In the genomic region with DNA sequence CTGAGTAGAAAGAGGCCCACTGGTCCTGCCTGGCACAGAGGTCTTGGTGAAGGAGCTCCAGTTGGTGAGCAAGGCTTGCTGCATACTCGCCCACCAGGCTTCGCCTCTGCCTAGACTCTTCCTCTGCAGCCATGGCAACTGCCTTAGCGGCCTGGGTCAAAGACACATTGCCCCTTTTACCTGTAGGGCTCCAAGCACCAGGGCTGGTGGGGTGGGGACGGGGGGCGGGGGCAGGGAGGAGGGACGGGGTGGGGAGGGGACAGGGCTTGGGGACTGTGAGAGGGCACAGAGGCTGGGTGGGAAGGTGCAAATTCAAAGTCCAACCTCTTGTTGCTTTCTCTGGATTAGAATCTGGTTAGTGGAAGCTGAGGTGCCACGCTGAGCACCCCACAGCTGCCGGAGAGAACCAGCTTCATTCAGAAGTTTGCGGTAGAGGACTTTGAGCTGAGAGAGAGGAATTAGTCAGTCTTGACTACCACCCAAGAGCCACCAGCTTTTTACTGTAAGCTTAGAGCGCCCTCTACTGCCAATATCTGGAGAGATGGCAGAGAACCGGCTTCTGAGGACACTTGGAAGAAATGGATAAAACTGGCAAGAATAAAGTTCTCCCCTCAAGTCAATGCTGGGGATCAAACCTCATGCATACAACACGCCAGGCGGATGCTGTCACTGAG, we compare ENCODE assay signal across 8 mouse cellular contexts. TPM values are rescaled to one million over a fixed set of nuclear protein-coding genes. Genes with fewer than 3 reads are reported as not detected.
DNase-seq lines count a peak whose midpoint lies in the region; ATAC-seq and TF ChIP-seq lines count a peak whose summit lies in the region.

No protein-coding gene starts in this region.

- intact Hi-C loops in left cerebral cortex, postnatal 36 days (cut with DNase I) = loop anchor here (1.0 to 2.0 kb wide), 2 partner anchors 304 to 353 kb away; no protein-coding TSS in a partner anchor

- H3K4me3 ChIP-seq in midbrain, embryonic 14.5 days (replicated peaks; ENCODE audit: low read depth, low read length) = no peak overlapping the region
- no peak overlapping the region for H3K4me3 ChIP-seq in stomach, postnatal 0 days (ENCODE audit: low read depth, low read length)

- H3K9me3 ChIP-seq in midbrain, embryonic 14.5 days (ENCODE audit: control insufficient read depth, low read length) = no peaks in the 10 kb centered on the region
- no peaks in the 10 kb centered on the region for H3K9me3 ChIP-seq in stomach, postnatal 0 days (ENCODE audit: control insufficient read depth, low read length)

- DNase-seq in 3T3-L1 (ENCODE audit: low read depth, low spot score) (peak; percentile 92), WW6 (ENCODE audit: low read depth, low spot score) (peak; percentile 34)
- peak; percentile 86 for DNase-seq in embryo, embryonic 11 days
- DNase-seq in gastrocnemius, postnatal 4 days (ENCODE audit: low spot score in 2 of 2) = peak; percentile 47 to 68
- peak; percentile 43 for DNase-seq in kidney, adult 11 months
- peak; percentile 50 to 61 for DNase-seq in left cerebral cortex, postnatal 36 days (ENCODE audit: low spot score in 2 of 2)
- peak; percentile 93 for DNase-seq in midbrain, embryonic 14.5 days
- DNase-seq in stomach, postnatal 0 days (ENCODE audit: low spot score) = peak; percentile 78

- no peak for TF ChIP-seq EP300 in stomach, postnatal 0 days (optimal IDR thresholded peaks at IDR 0.05)

- no peak overlapping the region for H3K9ac ChIP-seq in midbrain, embryonic 14.5 days (replicated peaks; ENCODE audit: low read length)
- no peak overlapping the region for H3K9ac ChIP-seq in stomach, postnatal 0 days (ENCODE audit: low read length)

- no peak overlapping the region for H3K27ac ChIP-seq in midbrain, embryonic 14.5 days (replicated peaks; ENCODE audit: low read depth, low read length)
- H3K27ac ChIP-seq in stomach, postnatal 0 days (replicated peaks) = no peak overlapping the region

- TF ChIP-seq CTCF in stomach, postnatal 0 days (IDR thresholded peaks at IDR 0.05; ENCODE audit: low read depth) = peak; percentile 90

- no peaks in the 10 kb centered on the region for H3K36me3 ChIP-seq in midbrain, embryonic 14.5 days (ENCODE audit: control insufficient read depth, insufficient read depth, low read length)
- H3K36me3 ChIP-seq in stomach, postnatal 0 days (ENCODE audit: control insufficient read depth, insufficient read depth, low read length) = no peaks in the 10 kb centered on the region

- 15% methylated on average over 13 of the region's 13 CpGs for WGBS in midbrain, embryonic 14.5 days
- WGBS in stomach, postnatal 0 days = 16% methylated on average over 13 of the region's 13 CpGs

- no peaks in the 10 kb centered on the region for H3K27me3 ChIP-seq in midbrain, embryonic 14.5 days (ENCODE audit: control insufficient read depth, insufficient read depth, low read length)
- H3K27me3 ChIP-seq in stomach, postnatal 0 days (ENCODE audit: control insufficient read depth, insufficient read depth, low read length) = no peaks in the 10 kb centered on the region

- ATAC-seq in midbrain, embryonic 14.5 days (ENCODE audit: low FRiP score, low TSS enrichment) = 0 out of 2 replicates have a peak, but pooled peaks have one; percentile 20
- ATAC-seq in stomach, postnatal 0 days (ENCODE audit: low FRiP score, low TSS enrichment) = peak; percentile 78

- H3K4me1 ChIP-seq in midbrain, embryonic 14.5 days (ENCODE audit: control insufficient read depth, insufficient read depth, low read length) = no peaks in the 10 kb centered on the region
- no peaks in the 10 kb centered on the region for H3K4me1 ChIP-seq in stomach, postnatal 0 days (replicated peaks; ENCODE audit: control insufficient read depth, insufficient read depth)

- 0 out of 2 replicates have a peak overlapping the region, but pooled peaks have one; percentile 10 for H3K4me2 ChIP-seq in midbrain, embryonic 14.5 days (ENCODE audit: low read length)
- H3K4me2 ChIP-seq in stomach, postnatal 0 days (replicated peaks; ENCODE audit: low read depth) = no peak overlapping the region; the same call in 1 of the 2 replicates

RNA-seq across cellular contexts. Expression of a gene that starts 13.1 kb away (rescaled TPM):
- total RNA-seq in gastrocnemius, postnatal 4 days (2021) = not detected
- under 1 TPM in 1 of 2 experiments, not detected in 1; 0.05 TPM for total RNA-seq in left cerebral cortex, postnatal 36 days (2021)
- polyA plus RNA-seq in midbrain, embryonic 14.5 days (2014; fragmentation: Nextera tagmentation; extraction: Ambion mirVana) = 0.03 TPM in 1 of 2 replicates, not detected in the other
- 0.06 and 0.08 TPM in 2 replicates for polyA plus RNA-seq in stomach, postnatal 0 days (2015; fragmentation: Nextera tagmentation; extraction: Ambion mirVana)

RNA-seq across cellular contexts. Expression of a gene that starts 50.3 kb away (rescaled TPM):
- not detected for total RNA-seq in gastrocnemius, postnatal 4 days (2021)
- total RNA-seq in left cerebral cortex, postnatal 36 days (2021) = not detected
- polyA plus RNA-seq in midbrain, embryonic 14.5 days (2014; fragmentation: Nextera tagmentation; extraction: Ambion mirVana) = 0.31 TPM in 1 of 2 replicates, not detected in the other
- polyA plus RNA-seq in stomach, postnatal 0 days (2015; fragmentation: Nextera tagmentation; extraction: Ambion mirVana) = not detected in 2 replicates

Comparison
In these comparisons a context has a peak if more than half of its experiments do, and no peak if none do; other contexts are left out.
1. DNase-seq: peak in every context shown above with its lines; median percentile 93 in midbrain, embryonic 14.5 days; 92 in 3T3-L1; 86 in embryo, embryonic 11 days; 78 in stomach, postnatal 0 days; 58 in gastrocnemius, postnatal 4 days; 56 in left cerebral cortex, postnatal 36 days; 43 in kidney, adult 11 months; 34 in WW6.